ENCODE assay signal across 8 mouse cellular contexts in genomic region chr8:82402261-82402685, GRCm38 (mm10). TPM values are rescaled to one million over a fixed set of nuclear protein-coding genes. Genes with fewer than 3 reads are reported as not detected.
A peak's percentile ranks its signal among the peaks of the same experiment; 100 is the strongest.
DNase-seq lines count a peak whose midpoint lies in the region; TF ChIP-seq lines count a peak whose summit lies in the region.

No protein-coding gene starts in this region.

- H3K4me1 ChIP-seq in spleen, adult 2 months (ENCODE audit: control insufficient read depth, insufficient read depth, insufficient read length), result no peaks in the 10 kb centered on the region; the same call in 1 of the 2 replicates
- H3K4me1 ChIP-seq in heart, adult 2 months (ENCODE audit: control insufficient read depth, insufficient read depth, low read length), result peaks cover 16% of the 10 kb centered on the region

- WGBS in spleen, adult 2 months, result 0% methylated on average over 13 of the region's 13 CpGs
- 1% methylated on average over 13 of the region's 13 CpGs for WGBS in heart, adult 2 months

- no peak for TF ChIP-seq POLR2A in spleen, adult 2 months (IDR thresholded peaks at IDR 0.05; ENCODE audit: low read depth, low read length)
- TF ChIP-seq POLR2A in heart, adult 2 months (IDR thresholded peaks at IDR 0.05; ENCODE audit: insufficient read depth, low read depth, low read length), result no peak

- DNase-seq in spleen, adult 2 months (ENCODE audit: low read depth in 1 of 2, low spot score in 2 of 2), result no peak
- no peak for DNase-seq in spleen, adult 12 weeks (ENCODE audit: low spot score)
- DNase-seq in embryo, embryonic 10 days (ENCODE audit: low spot score), result peak; percentile 58
- DNase-seq in heart, adult 2 months, result peak in 1 of 2 experiments; percentile 87
- DNase-seq in kidney, adult 9 months, result peak; percentile 76
- peak; percentile 82 for DNase-seq in lung, postnatal 10 days
- peak; percentile 21 for DNase-seq in retina, embryonic 14.5 days (ENCODE audit: low spot score)
- no peak for DNase-seq in frontal cortex, postnatal 14 days (ENCODE audit: low spot score in 2 of 2)

- no peaks in the 10 kb centered on the region for H3K27me3 ChIP-seq in spleen, adult 2 months (ENCODE audit: control insufficient read depth, insufficient read depth, low read length)
- no peaks in the 10 kb centered on the region for H3K27me3 ChIP-seq in heart, adult 2 months (ENCODE audit: control insufficient read depth, insufficient read depth, low read length)

- peak overlapping the region; percentile 63 for H3K9ac ChIP-seq in heart, adult 2 months (ENCODE audit: low read depth, low read length)

- H3K4me3 ChIP-seq in spleen, adult 2 months (ENCODE audit: extremely low read depth, insufficient read depth, insufficient read length), result peak overlapping the region; percentile 79
- H3K4me3 ChIP-seq in heart, adult 2 months, result peak overlapping the region; percentile 89

- peak overlapping the region; percentile 68 for H3K27ac ChIP-seq in spleen, adult 2 months (ENCODE audit: insufficient read depth, low read length)
- peak overlapping the region; percentile 90 for H3K27ac ChIP-seq in heart, adult 2 months

- TF ChIP-seq CTCF in spleen, adult 2 months (IDR thresholded peaks at IDR 0.05; ENCODE audit: extremely low read depth, insufficient read depth, insufficient read length, insufficient replicate concordance), result no peak
- TF ChIP-seq CTCF in heart, adult 2 months (IDR thresholded peaks at IDR 0.05), result no peak

- no peaks in the 10 kb centered on the region for H3K36me3 ChIP-seq in spleen, adult 2 months (ENCODE audit: control insufficient read depth, insufficient read depth, low read length)
- peaks cover 18% of the 10 kb centered on the region for H3K36me3 ChIP-seq in heart, adult 2 months (ENCODE audit: control insufficient read depth, insufficient read depth, low read length)

- TF ChIP-seq EP300 in heart, adult 2 months (IDR thresholded peaks at IDR 0.05; ENCODE audit: insufficient read depth, low read depth, low read length), result peak; percentile 51; the same call in 1 of the 2 replicates

- peaks cover 8% of the 10 kb centered on the region for H3K79me2 ChIP-seq in heart, adult 2 months (replicated peaks; ENCODE audit: control insufficient read depth, insufficient read depth, low read length)

- intact Hi-C loops in heart, adult 2 months (cut with DNase I), result loop anchor here (2.0 to 5.0 kb wide), 3 partner anchors 13 to 295 kb away; no protein-coding TSS in a partner anchor

RNA-seq across cellular contexts. Expression of gene Il15, which starts 0.7 kb away (rescaled TPM):
- 5.0 and 6.9 TPM in 2 replicates for polyA plus RNA-seq in spleen, adult 2 months (2012; rRNA removed)
- total RNA-seq in heart, adult 2 months (2021), result 10 to 100 TPM; 34.3 to 43.6 TPM
- 28.2 and 29.5 TPM in 2 replicates for polyA plus RNA-seq in heart, adult 2 months (2012; rRNA removed)

Comparison
In these comparisons a context has a peak if more than half of its experiments do, and no peak if none do; other contexts are left out.
1. DNase-seq: peak in embryo, embryonic 10 days (single experiment), kidney, adult 9 months (single experiment), lung, postnatal 10 days (single experiment) and retina, embryonic 14.5 days (single experiment); none in spleen, adult 2 months (0 of 2), spleen, adult 12 weeks (single experiment) and frontal cortex, postnatal 14 days (0 of 2).